Comparison of ENCODE assay signal across 14 mouse cellular contexts in the genomic region with DNA sequence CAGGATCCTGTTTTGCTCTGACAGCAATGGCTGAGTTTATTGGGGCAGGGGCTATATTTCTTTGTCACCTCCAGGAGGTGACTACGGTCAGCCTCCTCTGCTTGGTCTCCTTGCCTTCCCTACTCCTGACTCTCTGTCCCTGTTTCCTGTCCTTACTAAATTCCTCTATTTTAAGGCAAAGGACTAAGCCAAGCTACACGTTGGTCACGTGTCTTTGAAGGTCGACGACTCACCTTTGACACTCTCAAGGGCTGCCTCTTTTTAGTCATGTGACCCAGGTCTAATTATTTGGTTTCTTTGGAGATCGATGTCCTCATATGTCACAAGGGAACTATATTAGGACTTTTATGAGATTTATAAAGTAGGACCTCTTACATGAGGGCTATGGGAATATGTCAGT.
DNase-seq lines count a peak whose midpoint lies in the region; ATAC-seq and TF ChIP-seq lines count a peak whose summit lies in the region.
"Had no signal": no experiment of that assay in that cellular context is flagged by ENCODE, and none has a peak within 500 bp of the region (broad histone marks: within the 10 kb centered on the region; RNA-seq: fewer than 3 reads in every experiment).

No protein-coding gene starts in this region.

- no peak for TF ChIP-seq EP300 in lung, postnatal 0 days (IDR thresholded peaks at IDR 0.05)

- no peak overlapping the region for H3K4me2 ChIP-seq in hindbrain, embryonic 15.5 days
- H3K4me2 ChIP-seq in hindbrain, embryonic 12.5 days (replicated peaks) = no peak overlapping the region
- no peak overlapping the region for H3K4me2 ChIP-seq in lung, postnatal 0 days (replicated peaks; ENCODE audit: low read depth, low read length)
- H3K4me2 ChIP-seq in limb, embryonic 13.5 days (replicated peaks) = no peak overlapping the region
- H3K4me2 ChIP-seq in stomach, embryonic 14.5 days (replicated peaks; ENCODE audit: low read depth, low read length) = no peak overlapping the region

- peak overlapping the region; percentile 12; the same call in 1 of the 2 replicates for H3K27ac ChIP-seq in hindbrain, embryonic 15.5 days (replicated peaks)
- no peak overlapping the region for H3K27ac ChIP-seq in hindbrain, embryonic 12.5 days
- H3K27ac ChIP-seq in lung, postnatal 0 days (ENCODE audit: low read length) = peak overlapping the region; percentile 72; the same call in 1 of the 2 replicates
- H3K27ac ChIP-seq in limb, embryonic 13.5 days = peak overlapping the region; percentile 52; the same call in 1 of the 2 replicates
- peak overlapping the region; percentile 73 for H3K27ac ChIP-seq in stomach, embryonic 14.5 days (ENCODE audit: low read length)

- H3K9me3 ChIP-seq in hindbrain, embryonic 15.5 days = no peaks in the 10 kb centered on the region
- H3K9me3 ChIP-seq in hindbrain, embryonic 12.5 days (replicated peaks) = no peaks in the 10 kb centered on the region
- no peaks in the 10 kb centered on the region for H3K9me3 ChIP-seq in lung, postnatal 0 days (ENCODE audit: low read length)
- no peaks in the 10 kb centered on the region for H3K9me3 ChIP-seq in limb, embryonic 13.5 days
- H3K9me3 ChIP-seq in stomach, embryonic 14.5 days (ENCODE audit: control insufficient read depth, low read depth, low read length) = no peaks in the 10 kb centered on the region

- no peak for DNase-seq in lung, postnatal 0 days (ENCODE audit: low spot score)
- DNase-seq in lung, postnatal 14 days = no peak
- DNase-seq in heart, adult 11 months = no peak
- no peak for DNase-seq in layer of hippocampus, adult 9-10 months (ENCODE audit: low spot score)
- DNase-seq: B cell, adult 2 months; cerebellum, adult 11-12 months; gastrocnemius, postnatal 36 days; heart, postnatal 10 days; right cerebral cortex, adult 18-20 months; thymus, postnatal 36 days had no signal

- no peak overlapping the region for H3K4me3 ChIP-seq in hindbrain, embryonic 15.5 days
- H3K4me3 ChIP-seq in hindbrain, embryonic 12.5 days = no peak overlapping the region
- H3K4me3 ChIP-seq in lung, postnatal 0 days (ENCODE audit: low read depth, low read length) = no peak overlapping the region
- no peak overlapping the region for H3K4me3 ChIP-seq in limb, embryonic 13.5 days
- H3K4me3 ChIP-seq in stomach, embryonic 14.5 days (ENCODE audit: low read depth, low read length) = no peak overlapping the region

- H3K4me1 ChIP-seq in hindbrain, embryonic 15.5 days (replicated peaks) = peaks cover 39% of the 10 kb centered on the region
- H3K4me1 ChIP-seq in hindbrain, embryonic 12.5 days = peaks cover 37% of the 10 kb centered on the region
- H3K4me1 ChIP-seq in lung, postnatal 0 days (ENCODE audit: insufficient read depth, low read depth, low read length) = peaks cover 14% of the 10 kb centered on the region; the same call in 1 of the 2 replicates
- peaks cover 54% of the 10 kb centered on the region for H3K4me1 ChIP-seq in limb, embryonic 13.5 days
- H3K4me1 ChIP-seq in stomach, embryonic 14.5 days (ENCODE audit: control insufficient read depth, insufficient read depth, low read length) = peaks cover 20% of the 10 kb centered on the region

- no peak for TF ChIP-seq CTCF in lung, postnatal 0 days (IDR thresholded peaks at IDR 0.05)

- WGBS in hindbrain, embryonic 15.5 days = 86% methylated on average over 6 of the region's 6 CpGs
- WGBS in hindbrain, embryonic 12.5 days = 87% methylated on average over 6 of the region's 6 CpGs
- 82% methylated on average over 6 of the region's 6 CpGs for WGBS in lung, postnatal 0 days
- 68% methylated on average over 6 of the region's 6 CpGs for WGBS in limb, embryonic 13.5 days
- WGBS in stomach, embryonic 14.5 days = 85% methylated on average over 6 of the region's 6 CpGs

- H3K36me3 ChIP-seq in hindbrain, embryonic 15.5 days = no peaks in the 10 kb centered on the region
- H3K36me3 ChIP-seq in hindbrain, embryonic 12.5 days = no peaks in the 10 kb centered on the region
- no peaks in the 10 kb centered on the region for H3K36me3 ChIP-seq in lung, postnatal 0 days (ENCODE audit: insufficient read depth, low read length)
- no peaks in the 10 kb centered on the region for H3K36me3 ChIP-seq in limb, embryonic 13.5 days
- H3K36me3 ChIP-seq in stomach, embryonic 14.5 days (ENCODE audit: control insufficient read depth, insufficient read depth, low read length) = no peaks in the 10 kb centered on the region

- H3K27me3 ChIP-seq in hindbrain, embryonic 15.5 days = no peaks in the 10 kb centered on the region
- H3K27me3 ChIP-seq in hindbrain, embryonic 12.5 days = no peaks in the 10 kb centered on the region
- no peaks in the 10 kb centered on the region for H3K27me3 ChIP-seq in lung, postnatal 0 days (replicated peaks; ENCODE audit: insufficient read depth, low read length)
- H3K27me3 ChIP-seq in limb, embryonic 13.5 days = no peaks in the 10 kb centered on the region
- H3K27me3 ChIP-seq in stomach, embryonic 14.5 days (ENCODE audit: control insufficient read depth, insufficient read depth, low read length) = no peaks in the 10 kb centered on the region

- ATAC-seq in hindbrain, embryonic 15.5 days (ENCODE audit: low FRiP score, low read depth) = no peak
- no peak for ATAC-seq in hindbrain, embryonic 12.5 days (ENCODE audit: low FRiP score)
- no peak for ATAC-seq in lung, postnatal 0 days
- no peak for ATAC-seq in limb, embryonic 13.5 days (ENCODE audit: low FRiP score, low read depth)
- ATAC-seq in stomach, embryonic 14.5 days (ENCODE audit: insufficient number of reproducible peaks, insufficient read depth, low FRiP score, low read depth) = no peak

- no peak overlapping the region for H3K9ac ChIP-seq in hindbrain, embryonic 15.5 days
- no peak overlapping the region for H3K9ac ChIP-seq in hindbrain, embryonic 12.5 days
- H3K9ac ChIP-seq in lung, postnatal 0 days (replicated peaks; ENCODE audit: low read depth) = no peak overlapping the region
- no peak overlapping the region for H3K9ac ChIP-seq in limb, embryonic 13.5 days
- H3K9ac ChIP-seq in stomach, embryonic 14.5 days (replicated peaks; ENCODE audit: low read depth, low read length) = no peak overlapping the region
